Mouse (Mus musculus) bone marrow macrophage, adult 2 months (primary cell): ENCODE results near the gene Enpp1.

Experiments used
- CTCF ChIP-seq: IDR thresholded peaks from 2 replicates; pipeline ENCODE4 v1.5.1; 2012; ENCODE audit warnings: low read depth, mild to moderate bottlenecking, low read length, moderate library complexity
- POLR2A ChIP-seq: IDR thresholded peaks from 2 replicates; pipeline ENCODE4 v1.6.1; 2012; ENCODE audit warnings: mild to moderate bottlenecking, low read depth, low read length, borderline replicate concordance

- no peak for TF ChIP-seq CTCF
- TF ChIP-seq POLR2A = no peak
Measured at GRCm38 (mm10) chr10:24696761-24697160, 15.2 kb downstream of the Enpp1 start.
